Mouse (Mus musculus) bone marrow, adult 2 months (tissue): Measurements from ENCODE around the gene Cutal.

Experiments
- CTCF ChIP-seq: fragments of 200-500 bp; IDR thresholded peaks from 2 replicates; pipeline ENCODE4 v1.5.1; 2011; ENCODE audit warnings: low read length, control low read depth; ENCODE audit not compliant: control insufficient read depth, insufficient read depth
- POLR2A ChIP-seq: fragments of 200-500 bp; IDR thresholded peaks from 2 replicates; pipeline ENCODE4 v1.6.1; 2011; ENCODE audit warnings: low read depth, mild to moderate bottlenecking, control low read depth, low read length, borderline replicate concordance; ENCODE audit not compliant: control insufficient read depth

DNA sequence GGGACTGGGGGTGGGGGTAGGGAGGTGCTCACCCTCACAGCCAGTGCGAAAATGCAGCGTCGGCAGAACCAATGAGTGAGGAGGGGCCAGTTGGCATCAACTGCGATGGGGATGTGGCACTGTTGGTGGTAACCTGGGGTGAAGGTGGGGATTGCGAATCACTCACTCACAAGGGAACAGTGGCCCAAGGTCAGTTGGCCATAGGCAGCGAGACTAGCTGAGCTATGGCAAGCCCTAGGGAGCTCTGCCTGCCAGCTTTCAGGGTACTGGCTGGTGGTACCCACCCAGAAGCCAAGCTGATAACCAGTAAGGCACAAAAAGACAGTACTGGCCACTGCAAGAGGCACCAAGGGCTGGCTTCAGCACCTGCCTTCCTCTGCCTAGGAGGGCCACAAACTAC, 32.2 kb downstream of the Cutal start:
- TF ChIP-seq CTCF (no peak), POLR2A (no peak)
